Mouse (Mus musculus) heart, adult 18-20 months (tissue): ENCODE measurements at regions not wholly inside any gene's neighbourhood (a gene's known extent, or its start where the extent isn't known, plus 50 kb on each side); places are given as distances from the start of the nearest gene placed in this dataset.
"Not testable (repeated sequence)": the region's sequence is repeated elsewhere in the genome, so short reads cannot be mapped to it uniquely, and the experiment has no call there.

Source experiments
- DNase-seq, 2 experiments: peaks; one replicate each; pipeline ENCODE4 v3.0.0; 2021 to 2022; ENCODE audit warnings: mixed read lengths in 1 of 2

- peak; percentile 11 to 48 for DNase-seq
Measured at GRCm38 (mm10) chr10:27761402-27761801, 141.8 kb upstream of the Lama2 start.

GRCm38 (mm10) chr10:27802368-27802767 is 182.8 kb upstream of the Lama2 start:
- DNase-seq = no peak

DNA sequence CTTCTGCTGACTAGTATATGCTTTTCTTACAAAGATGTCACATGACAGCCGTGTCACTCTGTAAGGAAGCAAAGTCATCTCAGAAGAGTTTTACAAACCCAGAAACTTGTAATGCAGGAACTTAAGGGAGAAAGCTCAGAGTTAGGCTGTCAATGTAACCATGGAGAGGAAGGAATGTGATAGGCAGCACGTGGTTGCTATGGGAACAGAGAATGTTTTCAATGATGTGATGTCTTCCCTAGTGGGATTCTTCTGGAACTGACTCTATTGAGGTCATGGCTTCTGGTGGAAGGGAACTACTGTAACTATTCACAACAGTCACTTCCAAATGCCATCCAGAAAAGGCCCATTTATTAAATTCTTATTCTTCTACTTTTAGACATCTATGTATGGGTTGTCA is 190.0 kb upstream of the Lama2 start:
- no peak for DNase-seq

DNA sequence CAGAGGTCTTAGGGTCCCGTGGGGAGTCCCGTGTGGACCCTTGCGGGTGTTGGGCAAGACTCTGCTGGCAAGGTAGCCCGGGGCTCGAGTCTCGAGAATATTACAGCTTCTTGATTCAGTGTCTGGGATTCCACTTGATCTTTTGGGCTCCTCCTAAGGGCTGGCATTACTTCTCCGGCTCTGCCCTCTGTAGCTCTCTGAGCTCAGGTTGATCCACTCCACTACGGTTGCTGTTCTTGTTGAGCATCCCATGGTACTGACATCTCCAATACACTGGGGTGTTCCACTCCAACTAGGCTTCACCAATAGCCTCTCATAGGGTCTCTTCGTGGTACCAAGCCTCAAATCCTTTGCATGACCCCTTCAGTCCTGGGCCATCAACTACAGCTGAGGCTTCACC is 206.1 kb upstream of the Lama2 start:
- not testable (repeated sequence) for DNase-seq

DNA sequence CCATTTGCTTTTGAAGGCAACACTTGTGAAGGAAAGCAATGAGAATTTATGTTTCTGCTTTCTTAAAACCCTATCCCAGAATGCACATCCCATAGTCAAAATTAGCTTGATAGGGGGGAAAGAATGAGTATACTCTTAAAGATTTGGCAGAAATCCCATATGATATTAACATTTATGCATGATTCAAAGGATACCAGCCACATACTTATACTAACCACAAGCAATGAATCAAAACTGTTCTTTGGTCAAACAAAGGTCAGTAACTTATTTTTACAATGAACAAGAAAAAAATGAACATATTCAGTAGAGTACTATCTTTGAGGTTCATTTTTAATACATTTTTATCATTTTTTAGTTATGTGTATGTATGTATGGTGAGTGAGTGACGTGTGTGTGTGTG is 208.8 kb upstream of the Lama2 start:
- DNase-seq = no peak

DNA sequence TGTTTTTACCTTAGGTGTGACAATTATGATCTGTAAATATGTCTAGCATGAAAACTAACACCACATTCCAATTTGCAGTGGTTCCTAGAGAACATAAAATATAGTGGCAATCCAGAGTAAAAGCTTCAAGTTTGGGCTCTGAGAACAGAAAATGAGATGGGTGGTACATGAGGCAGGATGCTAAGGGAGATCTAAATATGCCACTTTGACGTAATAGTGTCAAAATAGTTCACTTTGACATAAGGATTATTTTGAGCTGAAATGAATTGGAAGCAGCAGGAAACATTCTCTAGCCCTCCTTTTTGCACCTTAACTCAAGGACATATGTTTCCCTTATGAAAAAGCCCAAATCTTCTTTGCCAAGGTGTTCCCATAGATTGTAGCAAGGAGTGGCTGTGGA is 219.1 kb upstream of the Lama2 start:
- no peak for DNase-seq

DNA sequence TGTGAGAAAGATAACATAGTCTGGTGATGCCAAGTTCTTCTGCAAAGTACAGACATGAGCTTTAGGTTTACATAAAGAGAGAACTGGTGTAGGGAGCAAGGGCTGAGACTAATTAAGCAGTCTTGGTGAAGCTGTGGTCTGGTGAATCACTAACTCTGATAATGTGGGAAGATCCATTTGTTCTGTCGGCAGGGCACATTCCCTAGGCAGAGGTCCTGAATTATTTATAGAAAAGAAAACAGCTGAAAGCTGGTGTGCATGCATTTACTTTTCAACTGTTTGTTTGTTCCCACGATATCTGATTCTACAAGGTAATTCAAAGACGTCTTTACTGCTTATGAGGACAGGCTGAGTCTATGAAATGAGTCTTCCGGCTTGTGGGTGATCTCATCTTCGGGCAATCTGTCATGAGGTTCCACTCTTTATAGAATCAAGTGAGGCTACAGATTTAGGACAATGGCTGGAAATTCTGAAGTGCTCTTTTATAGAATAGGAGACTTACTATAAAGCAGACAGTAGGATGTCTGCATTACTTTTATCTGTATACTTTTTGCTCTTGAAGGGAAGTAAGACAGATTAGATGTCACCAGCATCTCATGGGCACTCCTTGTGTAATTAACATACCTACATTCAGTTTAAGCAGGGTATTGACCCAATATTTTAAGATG is 221.6 kb upstream of the Lama2 start:
- DNase-seq = no peak

DNA sequence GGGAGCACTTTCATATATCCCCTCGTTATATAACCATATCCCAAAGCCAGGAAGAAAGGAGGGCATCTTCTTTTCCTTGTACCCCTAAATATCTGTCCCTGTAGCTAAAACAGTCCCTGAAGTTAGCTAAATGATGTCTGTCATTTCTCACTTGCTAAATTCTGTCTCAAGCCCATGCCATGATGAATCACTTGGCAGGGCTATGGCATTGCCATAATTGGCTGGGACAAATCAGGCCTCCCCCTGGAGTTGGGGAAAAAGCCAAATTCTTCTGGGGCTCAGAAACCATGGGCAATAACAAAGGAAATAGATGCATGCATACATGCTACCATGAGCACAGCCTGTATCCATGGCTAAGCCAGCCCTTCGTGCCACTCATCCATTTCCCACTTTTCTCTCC is 223.5 kb upstream of the Lama2 start:
- no peak for DNase-seq

DNA sequence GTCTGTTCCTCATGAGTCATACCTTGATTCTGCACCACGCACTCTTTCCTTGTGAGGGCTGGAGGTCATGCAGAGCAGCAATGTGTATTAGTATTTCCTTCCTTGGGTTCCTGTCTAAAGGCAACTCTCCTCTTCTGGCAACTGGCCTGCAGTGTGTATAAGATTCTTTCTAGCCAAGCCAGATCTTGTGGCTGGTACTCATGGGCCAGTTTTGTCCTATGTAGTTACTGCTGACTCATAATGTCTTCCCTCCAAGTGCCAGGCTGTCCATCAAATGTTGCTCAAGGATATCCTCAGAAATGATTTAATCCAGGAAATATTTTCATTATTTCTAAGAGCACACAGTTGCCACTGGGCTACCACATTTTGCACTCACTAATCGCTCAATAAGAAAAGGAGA is 211.0 kb upstream of the Ptprk start:
- DNase-seq = no peak

DNA sequence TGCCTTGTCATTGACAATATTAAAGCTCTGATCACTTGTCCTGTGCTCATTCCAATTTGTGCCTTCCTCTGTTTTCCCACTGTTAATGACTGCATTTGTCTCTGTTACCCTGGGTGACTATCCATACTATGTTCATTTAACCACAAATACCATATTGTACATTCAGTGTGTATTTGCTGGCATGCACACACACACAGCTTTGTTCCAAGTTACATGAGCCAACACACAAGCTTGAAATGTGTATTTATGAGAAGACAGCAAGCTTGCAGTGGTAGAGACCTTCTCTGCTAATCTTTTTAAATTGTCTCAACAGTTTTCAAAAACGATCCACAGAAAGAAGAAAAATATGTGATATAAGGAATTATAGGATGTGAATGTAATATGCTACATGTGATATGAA is 193.8 kb upstream of the Ptprk start:
- no peak for DNase-seq

DNA sequence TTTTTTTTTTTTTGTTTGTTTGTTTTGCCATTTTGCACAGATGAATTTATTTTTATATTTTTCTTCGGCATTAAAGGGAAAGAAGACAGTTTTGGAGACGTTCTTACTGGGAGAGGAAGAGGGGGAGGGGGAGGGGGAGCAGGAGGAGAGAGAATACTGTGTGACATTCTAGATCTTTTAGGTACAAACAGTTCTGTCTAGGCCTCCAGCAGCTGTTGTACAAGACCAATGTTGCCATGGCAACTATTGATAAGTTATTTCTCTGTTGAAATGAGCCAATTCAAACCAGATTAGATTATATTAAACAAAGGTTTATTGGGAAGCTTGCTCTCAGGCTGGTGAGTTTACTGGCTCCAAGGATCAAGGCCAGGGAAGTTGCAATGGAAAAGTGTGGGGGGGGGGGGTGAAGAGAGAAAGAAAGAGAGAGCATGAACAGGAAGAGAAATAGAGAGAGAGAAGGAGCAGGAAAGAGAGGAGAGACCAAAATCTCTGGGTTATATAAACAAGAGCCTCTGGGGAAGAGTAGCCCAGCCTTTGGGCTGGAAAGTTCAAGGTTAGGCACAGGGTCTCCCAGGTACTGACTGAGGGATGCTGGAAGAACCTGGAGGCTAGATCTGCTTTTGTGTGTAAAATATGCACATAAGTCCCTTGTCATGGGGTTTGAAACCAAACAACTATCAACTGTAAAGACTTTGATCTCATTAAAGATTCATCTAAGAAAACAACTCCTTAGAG is 182.7 kb upstream of the Ptprk start:
- DNase-seq = peak in 1 of 2 experiments; percentile 8

GRCm38 (mm10) chr10:27916406-27916805 is 158.2 kb upstream of the Ptprk start:
- DNase-seq = no peak

DNA sequence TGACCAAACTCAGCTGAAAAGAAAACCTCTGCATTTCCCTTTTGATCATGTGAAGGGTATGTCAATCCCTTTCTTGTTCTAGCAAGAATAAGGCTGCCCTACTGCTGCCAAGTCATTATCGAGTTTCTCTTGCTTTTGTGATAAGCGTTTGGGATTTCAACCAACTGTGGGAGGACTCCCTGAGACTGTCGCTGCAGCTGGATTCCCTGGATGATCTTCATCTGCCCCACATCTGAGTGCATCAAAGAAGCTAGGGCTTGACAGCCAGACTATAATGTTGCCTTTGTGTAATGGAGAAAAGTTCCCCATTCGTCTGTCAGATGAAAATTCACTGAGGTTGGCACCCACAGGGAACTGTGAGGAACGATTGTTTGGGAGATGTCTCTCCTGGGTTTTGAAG is 147.4 kb upstream of the Ptprk start:
- DNase-seq = no peak

GRCm38 (mm10) chr10:27942136-27942535 is 132.5 kb upstream of the Ptprk start:
- DNase-seq = no peak

DNA sequence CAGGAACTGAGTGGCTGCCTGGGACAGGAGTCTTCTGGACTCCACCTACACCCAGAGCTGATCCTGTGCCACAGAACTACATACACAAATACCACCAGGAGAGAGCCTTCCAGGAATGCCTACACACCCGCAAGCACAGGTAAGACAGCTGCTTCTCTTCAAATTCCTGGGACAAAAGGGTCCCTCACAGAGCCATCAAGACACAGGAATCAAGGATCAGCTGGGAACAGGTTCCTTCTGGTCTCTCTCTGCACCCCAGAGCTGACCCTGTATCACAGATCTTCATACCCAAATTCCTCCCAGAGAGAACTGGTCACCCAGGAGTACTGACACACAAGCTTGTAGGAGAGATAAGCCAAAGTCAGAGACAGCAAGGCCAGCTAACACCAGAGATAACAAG is 125.5 kb upstream of the Ptprk start:
- DNase-seq = no peak

- DNase-seq = no peak
Measured at GRCm38 (mm10) chr10:27968202-27968601, 106.4 kb upstream of the Ptprk start.

GRCm38 (mm10) chr10:27984047-27984446 is 90.6 kb upstream of the Ptprk start:
- no peak for DNase-seq

GRCm38 (mm10) chr10:27985068-27985467 is 89.6 kb upstream of the Ptprk start:
- no peak for DNase-seq

GRCm38 (mm10) chr10:27987026-27987425 is 87.6 kb upstream of the Ptprk start:
- no peak for DNase-seq

DNA sequence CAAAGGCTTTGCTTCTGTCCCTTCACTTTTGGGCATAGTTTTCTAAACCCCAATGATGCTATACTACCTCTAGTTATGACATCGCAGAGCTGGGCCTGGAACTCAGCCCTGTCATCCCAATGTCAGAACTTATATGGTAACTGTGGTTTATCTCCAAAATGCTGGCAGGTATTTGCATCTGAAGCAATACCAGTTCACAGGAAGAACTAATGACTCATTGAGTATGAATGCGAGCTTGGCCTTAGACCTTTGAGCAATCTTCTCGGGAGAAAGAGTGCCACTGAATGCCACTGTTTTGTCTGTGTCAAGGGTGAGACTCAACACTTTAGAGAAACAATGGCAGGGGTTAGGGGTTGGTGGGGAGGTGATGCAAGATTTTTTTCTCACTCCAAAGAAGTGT is 86.6 kb upstream of the Ptprk start:
- DNase-seq = peak in 1 of 2 experiments; percentile 27

DNA sequence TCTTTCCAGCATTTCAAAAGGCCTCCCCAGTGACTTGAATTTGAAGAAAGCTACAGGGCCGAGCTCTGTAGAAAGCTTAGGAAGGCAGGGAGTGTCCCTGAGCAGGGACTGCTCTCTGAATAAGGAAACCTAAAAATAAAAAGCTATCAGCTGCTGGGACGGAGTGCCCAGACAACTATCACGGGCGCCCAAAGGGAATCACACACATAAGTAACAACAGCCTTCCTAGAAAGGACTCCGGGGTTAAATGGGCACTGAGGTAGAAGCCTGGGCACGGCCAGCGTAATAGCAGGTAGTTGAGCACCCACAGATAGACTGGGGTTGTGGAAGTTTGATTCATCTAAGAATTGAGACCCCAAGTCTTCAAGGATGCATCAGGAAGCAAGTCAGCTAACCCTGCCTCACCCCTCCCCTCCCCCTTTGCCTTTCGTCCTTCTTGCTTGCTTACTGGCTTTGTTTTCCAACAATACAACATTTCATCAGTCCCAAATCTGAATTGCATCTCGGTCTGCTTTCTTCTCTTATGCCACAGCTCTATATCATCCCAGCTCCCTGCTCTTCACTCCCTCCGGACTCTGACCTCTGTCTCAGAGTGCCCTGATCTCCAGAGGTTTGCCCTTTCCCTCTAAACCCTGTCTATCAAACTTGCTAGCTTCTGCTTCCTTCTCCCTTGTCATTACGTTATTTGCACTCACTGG is 84.1 kb upstream of the Ptprk start:
- peak; percentile 21 to 34 for DNase-seq

- DNase-seq = no peak
Measured at GRCm38 (mm10) chr10:27991057-27991365, 83.6 kb upstream of the Ptprk start.

DNA sequence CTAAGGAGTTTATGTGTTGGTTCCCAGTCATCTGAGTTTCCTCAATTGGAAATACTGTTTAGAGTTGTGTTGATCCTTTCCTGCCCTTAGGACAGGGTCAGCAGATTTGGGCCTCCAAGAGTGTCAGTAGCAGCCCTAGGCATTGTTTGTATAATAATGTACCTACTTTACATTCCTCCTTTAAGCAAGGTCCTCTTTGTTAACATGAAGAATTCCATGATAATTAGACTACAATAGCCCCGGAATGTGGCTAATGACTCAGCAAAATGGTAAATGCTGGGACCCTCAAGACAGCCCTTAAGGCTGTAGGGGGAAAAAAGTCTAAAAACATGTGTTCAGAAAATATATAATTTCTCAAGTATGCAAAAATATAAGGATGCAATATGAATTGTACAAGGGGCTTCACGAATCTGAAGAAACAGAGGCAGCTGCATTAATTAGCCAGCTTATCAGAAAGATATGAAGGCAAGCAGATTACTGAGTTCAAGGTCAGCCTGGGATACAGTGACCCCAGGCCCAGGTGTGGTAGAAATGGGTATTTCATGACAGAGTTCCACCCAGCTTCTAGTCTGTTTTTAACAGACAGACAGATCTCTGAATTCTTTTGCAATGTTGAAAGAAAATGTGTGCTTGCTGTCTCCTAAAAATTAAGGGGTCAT is 80.1 kb upstream of the Ptprk start:
- no peak for DNase-seq
